Mouse (Mus musculus) G1E (cell line): Measurements from ENCODE around the gene 4930558K02Rik.

ENCODE experiments used
- CTCF ChIP-seq: IDR thresholded peaks from 2 replicates; pipeline ENCODE4 v1.5.1; 2012; ENCODE audit warnings: low read depth, low read length, inconsistent platforms, mixed read lengths
- GATA2 ChIP-seq: IDR thresholded peaks from 2 replicates; pipeline ENCODE4 v1.6.1; 2012; ENCODE audit warnings: low read depth, low read length, inconsistent platforms, borderline replicate concordance
- POLR2AphosphoS5 ChIP-seq: IDR thresholded peaks from 2 replicates; pipeline ENCODE4 v1.6.1; 2012; ENCODE audit warnings: low read depth, low read length, inconsistent platforms; ENCODE audit not compliant: insufficient replicate concordance
- TAL1 ChIP-seq: conservative IDR thresholded peaks from 2 replicates; pipeline ENCODE4 v1.6.1; 2012; ENCODE audit warnings: low read depth, low read length, inconsistent platforms, mixed read lengths

DNA sequence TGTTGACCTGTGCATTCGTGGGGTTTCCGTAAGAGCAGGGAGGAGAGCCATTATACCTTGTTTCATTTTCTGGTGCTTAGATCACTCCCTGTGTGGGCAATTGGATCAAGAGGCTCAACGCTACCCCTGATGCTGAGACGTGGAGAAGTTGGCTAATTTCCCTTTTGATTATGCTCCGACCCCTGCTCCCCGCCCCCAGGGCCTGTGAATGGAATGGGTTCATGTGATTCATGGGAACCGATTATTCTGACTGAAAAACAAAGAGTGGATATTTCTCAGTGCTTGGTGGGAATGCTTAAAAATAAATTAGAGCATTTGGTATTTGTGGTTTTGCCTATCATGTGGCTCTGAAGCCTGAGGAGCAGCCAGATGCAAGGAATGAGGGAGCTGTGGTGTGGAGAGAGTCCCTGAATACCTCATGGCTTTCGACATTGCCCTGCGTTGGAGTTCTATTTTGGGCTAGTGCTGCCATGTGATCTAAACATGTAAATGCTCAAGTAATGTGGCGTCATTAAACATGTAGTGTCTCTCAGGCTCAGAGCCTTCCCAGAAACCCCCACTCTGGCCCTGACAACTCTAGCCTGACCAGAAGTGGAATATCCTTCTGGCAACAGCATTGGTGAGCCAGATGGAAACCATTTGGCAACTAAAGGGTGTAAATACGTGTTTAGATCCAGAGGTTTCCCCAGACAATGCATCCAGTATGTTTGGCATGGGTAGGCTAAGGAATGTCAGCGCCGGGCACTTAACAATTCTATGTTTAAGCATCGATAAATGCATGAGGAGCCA, 24.5 kb upstream of the 4930558K02Rik start:
- TF ChIP-seq CTCF (no peak), POLR2AphosphoS5 (no peak), TAL1 (no peak), GATA2 (no peak)
